Mouse (Mus musculus): ENCODE measurements around the gene 6330403K07Rik.

The 6330403K07Rik gene

DNA sequence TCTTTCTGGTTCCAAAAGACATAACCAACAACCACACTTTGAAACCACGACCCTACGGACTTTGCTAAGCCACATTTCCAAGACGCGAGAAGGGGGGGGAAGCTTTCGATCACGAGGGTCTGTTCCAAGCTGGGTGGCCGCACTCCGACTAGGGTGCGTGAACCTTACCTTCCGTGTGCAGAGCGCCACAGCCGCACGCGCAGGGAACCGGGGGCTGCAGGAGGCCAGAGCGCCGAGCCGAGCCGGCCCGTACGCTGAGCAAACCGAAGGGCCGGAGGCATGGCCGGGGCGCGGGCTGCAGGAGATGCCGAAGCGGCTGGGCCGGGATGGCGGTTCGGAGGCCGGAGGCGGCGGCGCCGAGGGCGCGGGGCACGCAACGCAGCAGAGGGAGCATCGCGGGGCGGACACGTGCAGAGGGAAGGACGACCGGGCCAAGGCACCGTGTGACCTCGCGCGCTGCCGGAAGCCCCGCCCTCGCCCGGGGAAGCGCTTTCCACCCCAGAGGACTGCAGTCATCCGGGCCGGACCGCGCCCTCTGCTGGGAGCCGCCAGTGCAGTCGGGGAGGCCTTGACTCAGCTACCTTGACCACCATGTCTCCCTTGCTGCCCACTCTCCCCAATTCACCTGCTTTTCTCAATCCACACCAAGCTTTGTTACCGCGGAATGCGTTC lies 50.6 kb downstream of the 6330403K07Rik start, which contains the start of gene C1qbp:
C1qbp (minus strand) TSS at position 470 of the 672 bp plus-strand sequence.
- DNase-seq (ENCODE audit: low read depth, low spot score): peak; percentile 84

- no peak for DNase-seq (ENCODE audit: low read depth, low spot score)
These were observed 51.3 kb downstream of the 6330403K07Rik start for GRCm38 (mm10) chr11:70982030-70982429.

All from embryo, embryonic 11.5 days (tissue).